Mouse (Mus musculus): Measurements from ENCODE around the gene Afg3l1. TPM values are rescaled to one million over a fixed set of nuclear protein-coding genes. Genes with fewer than 3 reads are reported as not detected.

Afg3l1 gene
- polyA plus RNA-seq (2015; fragmentation: Illumina TruSeq; extraction: RNeasy Lipid Tissue Mini Kit (QIAGEN cat#74804); ENCODE audit: insufficient read depth, low read depth, low replicate concordance) = 10.5 TPM

DNA sequence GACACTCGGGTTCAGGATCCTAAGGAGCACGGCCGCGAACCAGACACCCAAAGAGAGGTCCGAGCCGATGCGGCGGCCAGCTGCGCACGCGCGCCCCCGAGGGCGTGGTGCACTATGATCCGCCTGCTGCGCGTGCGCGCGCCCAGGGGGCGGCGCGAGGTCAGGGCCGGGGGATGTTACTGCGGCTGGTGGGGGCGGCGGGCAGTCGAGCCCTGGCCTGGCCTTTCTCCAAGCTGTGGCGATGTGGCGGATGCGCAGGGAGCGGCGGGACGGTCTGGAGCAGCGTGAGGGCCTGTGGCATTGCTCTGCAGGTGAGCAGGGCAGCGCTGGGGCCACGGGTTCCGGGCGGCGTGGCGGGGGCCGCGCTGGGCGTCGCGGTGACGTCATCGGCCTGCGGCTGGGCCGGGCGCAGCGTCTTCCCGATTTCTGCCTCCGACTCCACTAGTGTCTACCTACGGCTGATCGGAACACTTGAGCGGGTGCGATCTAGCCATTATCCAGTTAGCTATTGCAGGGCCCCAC, at the start of gene Afg3l1:
TSS of gene Afg3l1 (plus strand) at position 167 of the 522 bp plus-strand sequence.

DNA sequence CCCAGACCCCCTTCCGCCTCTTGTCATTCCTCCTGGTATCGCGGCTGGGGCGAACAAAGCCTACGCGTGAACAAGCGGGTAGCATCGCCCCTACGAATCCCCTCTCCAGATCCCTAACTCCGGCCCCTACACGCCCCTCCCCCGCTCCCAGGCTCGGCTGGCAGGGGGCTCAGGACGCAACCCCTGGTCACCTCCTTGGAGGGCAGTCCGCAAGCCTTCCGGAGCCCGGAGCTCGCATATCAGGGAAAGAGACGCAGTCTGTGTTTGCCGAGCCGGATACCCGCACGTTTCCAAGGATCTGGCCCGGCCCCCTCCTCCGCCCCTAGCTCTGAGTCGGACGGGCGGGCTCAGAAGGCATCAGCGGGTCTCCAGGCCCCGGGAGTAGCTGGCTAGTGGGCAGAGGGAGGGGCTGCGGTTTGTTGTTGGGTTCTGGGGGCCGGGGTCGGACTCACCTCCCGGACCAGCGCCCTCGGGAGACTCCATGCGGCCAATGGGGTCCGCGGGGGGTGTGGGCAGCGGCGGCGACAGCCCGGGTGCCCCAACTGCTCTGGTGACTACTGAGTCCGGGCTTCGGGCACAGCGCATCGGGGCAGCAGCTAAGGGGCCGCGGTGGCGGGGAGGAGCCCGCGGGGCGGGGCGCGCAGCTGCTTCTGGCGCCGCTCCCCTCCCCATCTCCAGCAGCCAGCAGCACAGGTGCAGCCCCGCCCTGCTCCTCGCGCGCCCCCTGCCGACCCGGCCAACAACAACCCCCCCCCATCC, 37.3 kb downstream of the Afg3l1 start, which contains the start of gene Dbndd1:
TSS of gene Dbndd1 (minus strand) at position 683 of the 759 bp plus-strand sequence.

DNA sequence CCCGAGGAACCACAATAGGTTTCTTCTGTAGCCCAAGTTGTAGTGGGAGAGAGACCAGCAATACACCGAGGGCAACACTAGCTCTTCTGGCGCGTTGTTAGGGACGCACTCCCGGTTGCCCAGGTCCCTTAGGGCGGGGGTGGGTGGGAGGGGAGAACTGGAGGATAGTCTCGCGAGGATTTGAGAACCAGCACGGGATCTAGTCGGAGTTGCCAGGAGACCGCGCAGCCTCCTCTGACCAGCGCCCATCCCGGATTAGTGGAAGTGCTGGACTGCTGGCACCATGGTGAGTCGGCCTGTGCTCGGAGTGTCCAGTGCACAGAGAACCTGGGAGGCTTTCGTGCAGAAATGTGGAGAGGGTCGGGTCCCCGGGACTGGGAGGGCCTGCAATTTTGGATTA, 41.0 kb downstream of the Afg3l1 start, which contains the start of gene Gas8:
TSS of gene Gas8 (plus strand) at position 168 of the 400 bp plus-strand sequence.

Other genes starting within 250 kb of the Afg3l1 start
- gene Spata2l, start 241.7 kb upstream of the Afg3l1 start, polyA plus RNA-seq (2015; fragmentation: Illumina TruSeq; extraction: RNeasy Lipid Tissue Mini Kit (QIAGEN cat#74804); ENCODE audit: insufficient read depth, low read depth, low replicate concordance) = 3.5 TPM
- 8.5 TPM for gene Zfp276, start 223.7 kb upstream of the Afg3l1 start, polyA plus RNA-seq (2015; fragmentation: Illumina TruSeq; extraction: RNeasy Lipid Tissue Mini Kit (QIAGEN cat#74804); ENCODE audit: insufficient read depth, low read depth, low replicate concordance)
- gene Vps9d1, start 223.6 kb upstream of the Afg3l1 start, polyA plus RNA-seq (2015; fragmentation: Illumina TruSeq; extraction: RNeasy Lipid Tissue Mini Kit (QIAGEN cat#74804); ENCODE audit: insufficient read depth, low read depth, low replicate concordance) = 6.1 TPM
- 1.6 TPM for gene Fanca, start 159.3 kb upstream of the Afg3l1 start, polyA plus RNA-seq (2015; fragmentation: Illumina TruSeq; extraction: RNeasy Lipid Tissue Mini Kit (QIAGEN cat#74804); ENCODE audit: insufficient read depth, low read depth, low replicate concordance)
- gene Spire2, start 145.2 kb upstream of the Afg3l1 start, polyA plus RNA-seq (2015; fragmentation: Illumina TruSeq; extraction: RNeasy Lipid Tissue Mini Kit (QIAGEN cat#74804); ENCODE audit: insufficient read depth, low read depth, low replicate concordance) = 1.4 TPM
- gene Tcf25, start 104.2 kb upstream of the Afg3l1 start, polyA plus RNA-seq (2015; fragmentation: Illumina TruSeq; extraction: RNeasy Lipid Tissue Mini Kit (QIAGEN cat#74804); ENCODE audit: insufficient read depth, low read depth, low replicate concordance) = 131 TPM
- gene Mc1r, start 70.8 kb upstream of the Afg3l1 start, polyA plus RNA-seq (2015; fragmentation: Illumina TruSeq; extraction: RNeasy Lipid Tissue Mini Kit (QIAGEN cat#74804); ENCODE audit: insufficient read depth, low read depth, low replicate concordance) = not detected
- 2.2 TPM for gene Tubb3, start 66.5 kb upstream of the Afg3l1 start, polyA plus RNA-seq (2015; fragmentation: Illumina TruSeq; extraction: RNeasy Lipid Tissue Mini Kit (QIAGEN cat#74804); ENCODE audit: insufficient read depth, low read depth, low replicate concordance)
- gene Def8, start 54.4 kb upstream of the Afg3l1 start, polyA plus RNA-seq (2015; fragmentation: Illumina TruSeq; extraction: RNeasy Lipid Tissue Mini Kit (QIAGEN cat#74804); ENCODE audit: insufficient read depth, low read depth, low replicate concordance) = 5.9 TPM
- gene Dbndd1, start 37.6 kb downstream of the Afg3l1 start, polyA plus RNA-seq (2015; fragmentation: Illumina TruSeq; extraction: RNeasy Lipid Tissue Mini Kit (QIAGEN cat#74804); ENCODE audit: insufficient read depth, low read depth, low replicate concordance) = not detected
- 3.3 TPM for gene Gas8, start 40.9 kb downstream of the Afg3l1 start, polyA plus RNA-seq (2015; fragmentation: Illumina TruSeq; extraction: RNeasy Lipid Tissue Mini Kit (QIAGEN cat#74804); ENCODE audit: insufficient read depth, low read depth, low replicate concordance)
- 17.9 TPM for gene Rhou, start 176.0 kb downstream of the Afg3l1 start, polyA plus RNA-seq (2015; fragmentation: Illumina TruSeq; extraction: RNeasy Lipid Tissue Mini Kit (QIAGEN cat#74804); ENCODE audit: insufficient read depth, low read depth, low replicate concordance)

Measured in pancreas, adult 10 weeks (tissue).